Mouse (Mus musculus) kidney, adult 10 weeks (tissue): ENCODE results near the gene Olfr453. TPM values are rescaled to one million over a fixed set of nuclear protein-coding genes. Genes with fewer than 3 reads are reported as not detected.

Source experiments
- polyA plus RNA-seq: library from polyadenylated mRNA; stranded (reverse); fragments of 350-450 nt; fragmentation: Illumina TruSeq; extraction: RNeasy Lipid Tissue Mini Kit (QIAGEN cat#74804); gene quantifications from one replicate; pipeline ENCODE4 v1.2.3, GENCODE M21; 2014; ENCODE audit warnings: low read depth, low replicate concordance

Gene Olfr453
- polyA plus RNA-seq = not detected

DNA sequence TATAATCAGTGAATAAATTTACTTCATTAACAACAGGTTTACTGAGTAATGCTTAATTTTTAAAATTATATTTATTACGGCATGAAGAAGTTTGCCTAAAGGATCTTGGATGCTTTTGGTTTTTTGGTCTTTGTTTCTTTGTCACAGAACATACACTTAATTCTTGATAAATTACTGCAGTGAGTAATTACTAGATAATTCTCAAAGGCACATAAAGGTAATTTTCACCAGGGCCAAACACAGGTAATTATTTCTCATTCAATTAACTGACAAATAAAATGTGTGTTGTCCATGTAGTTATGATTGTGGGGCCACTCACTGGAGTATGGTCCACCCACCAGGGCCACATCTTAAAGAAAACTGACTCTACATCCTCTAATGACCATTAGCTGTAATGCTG, at the start of gene Olfr453:
Olfr453 (plus strand) TSS at position 301 of the 400 bp plus-strand sequence.

DNA sequence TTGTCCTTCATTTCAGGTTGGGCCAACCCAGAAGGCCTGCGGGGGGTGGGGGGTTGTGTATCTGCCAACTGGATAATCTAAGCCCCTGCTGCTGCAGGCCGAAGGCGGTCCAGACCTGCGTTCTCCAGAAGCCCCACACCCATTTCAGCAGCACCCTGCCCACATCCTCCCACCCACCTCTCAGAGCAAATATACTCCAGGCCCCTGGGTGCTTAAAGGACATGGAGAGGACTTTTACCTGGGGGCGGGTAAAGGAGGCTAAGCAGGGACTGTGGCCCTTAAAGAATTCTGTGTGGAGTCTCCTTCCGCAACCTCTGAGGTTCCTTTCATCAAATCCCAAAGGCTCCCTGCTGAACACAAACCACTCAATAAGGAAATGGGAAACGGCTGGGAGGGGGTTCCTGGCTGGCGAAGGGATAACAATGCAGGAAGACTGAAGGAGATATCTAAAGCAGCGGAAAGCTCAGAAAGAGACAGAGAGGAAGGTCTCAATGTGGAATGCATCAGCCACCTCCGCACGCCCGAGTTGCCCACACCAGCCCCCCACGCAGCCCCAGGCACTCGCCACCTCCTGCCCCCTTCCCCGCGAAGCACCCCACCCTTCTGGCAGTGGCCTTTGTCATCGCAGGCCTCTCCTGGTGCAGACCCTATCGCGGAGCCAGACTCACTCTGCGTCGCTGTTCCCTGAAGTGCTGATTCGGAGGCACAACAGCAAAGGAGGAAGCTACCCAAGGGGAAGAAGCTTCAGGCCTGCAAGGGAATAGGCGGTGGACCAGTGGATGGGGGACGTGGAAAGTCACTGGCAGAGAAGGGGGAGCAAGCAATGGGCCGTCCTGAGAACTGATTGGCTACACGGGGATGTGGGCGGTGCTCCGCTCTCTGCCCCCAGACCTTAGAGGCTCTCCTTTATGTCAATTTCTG, 29.6 kb upstream of the Olfr453 start, which contains the start of gene Tcaf1:
Tcaf1 (minus strand) TSS at position 798 of the 921 bp plus-strand sequence.

GRCm38 (mm10) chr6:42756104-42756503, 16.9 kb downstream of the Olfr453 start, which contains the start of gene Olfr38:
Gene Olfr38 (plus strand): TSS chr6:42756404.

GRCm38 (mm10) chr6:42784793-42785192, 45.6 kb downstream of the Olfr453 start, which contains the start of gene Olfr452:
Gene Olfr452 (plus strand): TSS chr6:42785093.

Other genes with a start within 250 kb of the Olfr453 start
- not detected for gene Olfr455, start 191.8 kb upstream of the Olfr453 start, polyA plus RNA-seq
- not detected for gene Tcaf3, start 141.7 kb upstream of the Olfr453 start, polyA plus RNA-seq
- gene Tcaf2, start 94.1 kb upstream of the Olfr453 start, polyA plus RNA-seq = 2.4 TPM
- gene Tcaf1, start 29.3 kb upstream of the Olfr453 start, polyA plus RNA-seq = 20.3 TPM
- gene Olfr38, start 17.0 kb downstream of the Olfr453 start, polyA plus RNA-seq = not detected
- gene Olfr452, start 45.7 kb downstream of the Olfr453 start, polyA plus RNA-seq = not detected
- gene Olfr450, start 72.6 kb downstream of the Olfr453 start, polyA plus RNA-seq = not detected
- not detected for gene Olfr449, start 95.0 kb downstream of the Olfr453 start, polyA plus RNA-seq
- gene Olfr448, start 151.1 kb downstream of the Olfr453 start, polyA plus RNA-seq = not detected
- gene Olfr447, start 169.5 kb downstream of the Olfr453 start, polyA plus RNA-seq = not detected
- not detected for gene Olfr446, start 182.0 kb downstream of the Olfr453 start, polyA plus RNA-seq
- not detected for gene Olfr444, start 209.7 kb downstream of the Olfr453 start, polyA plus RNA-seq